8 mouse cellular contexts compared by ENCODE assay signal in the genomic region with DNA sequence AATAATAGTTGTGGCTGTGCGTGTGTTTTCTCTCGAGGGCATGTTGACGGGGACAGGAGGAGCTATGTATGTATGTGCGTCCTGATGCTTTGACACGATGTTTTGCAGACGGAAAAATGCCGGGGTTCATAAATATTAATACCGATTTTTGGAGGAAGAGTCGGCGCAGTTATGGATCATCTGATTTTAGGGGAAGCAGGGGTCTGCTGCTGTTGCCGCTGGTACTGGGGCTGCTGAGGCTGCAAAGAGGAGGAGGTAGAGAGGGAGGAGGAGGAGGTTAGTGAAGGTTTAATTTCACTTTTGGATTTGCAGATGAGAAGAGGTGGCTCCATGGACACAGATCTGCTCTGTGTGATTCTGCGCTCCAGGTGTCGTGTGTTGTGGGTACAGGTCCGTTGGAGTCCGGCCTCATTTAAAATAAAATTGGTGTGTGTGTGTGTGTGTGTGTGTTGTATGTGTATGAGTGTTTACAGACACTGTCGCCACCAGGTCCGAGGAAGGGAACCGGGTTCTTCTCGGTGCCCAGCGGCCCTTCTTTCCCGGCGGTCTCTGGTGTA. TPM values are rescaled to one million over a fixed set of nuclear protein-coding genes. Genes with fewer than 3 reads are reported as not detected.
DNase-seq lines count a peak whose midpoint lies in the region; ATAC-seq and TF ChIP-seq lines count a peak whose summit lies in the region.

No protein-coding gene starts in this region.

- peaks cover 28% of the 10 kb centered on the region for H3K4me1 ChIP-seq in heart, embryonic 15.5 days (replicated peaks)
- peaks cover 54% of the 10 kb centered on the region for H3K4me1 ChIP-seq in megakaryocyte, embryonic 14.5 days
- peaks cover 8% of the 10 kb centered on the region for H3K4me1 ChIP-seq in thymus, adult 2 months (replicated peaks; ENCODE audit: control insufficient read depth, insufficient read depth, low read length)

- H3K9ac ChIP-seq in heart, embryonic 15.5 days = peak overlapping the region; percentile 93

- no peak for ATAC-seq in heart, embryonic 15.5 days (replicated peaks; ENCODE audit: insufficient number of reproducible peaks, insufficient read depth, low FRiP score, low read depth)

- 0 out of 2 replicates have a peak, but pooled peaks cover 3% of the 10 kb centered on the region for H3K9me3 ChIP-seq in heart, embryonic 15.5 days (replicated peaks)
- H3K9me3 ChIP-seq in megakaryocyte, embryonic 14.5 days = peaks cover 6% of the 10 kb centered on the region

- peak overlapping the region; percentile 98 for H3K27ac ChIP-seq in heart, embryonic 15.5 days
- H3K27ac ChIP-seq in thymus, adult 2 months (ENCODE audit: control insufficient read depth, insufficient read depth, low read length) = peak overlapping the region; percentile 97

- H3K36me3 ChIP-seq in heart, embryonic 15.5 days = no peaks in the 10 kb centered on the region
- H3K36me3 ChIP-seq in megakaryocyte, embryonic 14.5 days (replicated peaks; ENCODE audit: low read length) = peaks cover 32% of the 10 kb centered on the region
- H3K36me3 ChIP-seq in thymus, adult 2 months (ENCODE audit: control insufficient read depth, insufficient read depth, low read length) = no peaks in the 10 kb centered on the region

- 0 out of 2 replicates have a peak, but pooled peaks have one; percentile 10 for TF ChIP-seq CTCF in thymus, adult 2 months (IDR thresholded peaks at IDR 0.05; ENCODE audit: borderline replicate concordance, control insufficient read depth, extremely low read depth, insufficient read depth, low read length, poor library complexity)

- peak overlapping the region; percentile 81 for H3K4me3 ChIP-seq in heart, embryonic 15.5 days
- peak overlapping the region; percentile 95 for H3K4me3 ChIP-seq in megakaryocyte, embryonic 14.5 days (replicated peaks)
- peak overlapping the region; percentile 89 for H3K4me3 ChIP-seq in thymus, adult 2 months (ENCODE audit: control insufficient read depth, insufficient read depth, low read length)

- under 1% methylated on average over 22 of the region's 22 CpGs for WGBS in heart, embryonic 15.5 days
- 0% methylated on average over 22 of the region's 22 CpGs for WGBS in thymus, adult 2 months

- TF ChIP-seq POLR2A in thymus, adult 2 months (IDR thresholded peaks at IDR 0.05; ENCODE audit: control insufficient read depth, extremely low read depth, insufficient read depth, low read length, poor library complexity) = no peak

- no peaks in the 10 kb centered on the region for H3K27me3 ChIP-seq in heart, embryonic 15.5 days
- no peaks in the 10 kb centered on the region for H3K27me3 ChIP-seq in megakaryocyte, embryonic 14.5 days (replicated peaks)
- H3K27me3 ChIP-seq in thymus, adult 2 months (ENCODE audit: control insufficient read depth, insufficient read depth, low read length) = no peaks in the 10 kb centered on the region

- peak; percentile 37 for DNase-seq in adrenal gland, postnatal 10 days
- no peak for DNase-seq in adrenal gland, postnatal 25 days
- peak; percentile 28 for DNase-seq in urinary bladder, postnatal 25 days (ENCODE audit: low spot score)
- no peak for DNase-seq in urinary bladder, adult 2 months (ENCODE audit: low spot score)
- DNase-seq in layer of hippocampus, postnatal 25 days (ENCODE audit: extremely low spot score in 1 of 2, low spot score in 1 of 2) = peak; percentile 13 to 28
- DNase-seq in thymus, adult 2 months = peak; percentile 45

- peak overlapping the region; percentile 79 for H3K4me2 ChIP-seq in heart, embryonic 15.5 days

RNA-seq across cellular contexts. Expression of gene Irf2, which starts 0.5 kb away (rescaled TPM):
- total RNA-seq in adrenal gland, postnatal 10 days (2021) = 10 to 100 TPM; 54.7 to 56.1 TPM
- total RNA-seq in adrenal gland, postnatal 25 days (2021) = 61.4 and 72.7 TPM in 2 replicates
- polyA plus RNA-seq in urinary bladder, adult 2 months (2012; rRNA removed) = 15.0 and 32.4 TPM in 2 replicates
- polyA plus RNA-seq in heart, embryonic 15.5 days (2015; fragmentation: Nextera tagmentation; extraction: Ambion mirVana) = 18.9 and 19.9 TPM in 2 replicates
- total RNA-seq in layer of hippocampus, postnatal 25 days (2021) = 10 to 100 TPM; 46.3 to 50.8 TPM
- polyA plus RNA-seq in megakaryocyte, embryonic 14.5 days (2012; ENCODE audit: insufficient read depth, low replicate concordance) = 29.9 and 107 TPM in 2 replicates
- 28.3 and 29.8 TPM in 2 replicates for polyA plus RNA-seq in thymus, adult 2 months (2012; rRNA removed)

Comparison
In these comparisons a context has a peak if more than half of its experiments do, and no peak if none do; other contexts are left out.
1. DNase-seq: peak in adrenal gland, postnatal 10 days (single experiment), urinary bladder, postnatal 25 days (single experiment), layer of hippocampus, postnatal 25 days (2 of 2) and thymus, adult 2 months (single experiment); none in adrenal gland, postnatal 25 days (single experiment) and urinary bladder, adult 2 months (single experiment).
2. Peak in every context shown above with its lines, with median percentiles within 50 percentile points of each other: H3K4me3 ChIP-seq.